Mouse (Mus musculus) heart, adult 2 months (tissue): ENCODE results near the gene Fahd1. TPM values are rescaled to one million over a fixed set of nuclear protein-coding genes. Genes with fewer than 3 reads are reported as not detected.

Experiments used
- DNase-seq, 2 experiments: peaks; one replicate each; pipeline ENCODE4 v3.0.0; 2021
- H3K27ac ChIP-seq: fragments of 200-600 bp; 2 replicates; pipeline ENCODE4 v1.8.1; 2022
- H3K27me3 ChIP-seq: fragments of 200-500 bp; 2 replicates; pipeline ENCODE4 v1.6.1; 2012; ENCODE audit warnings: mild to moderate bottlenecking, low read length, inconsistent platforms, mixed read lengths; ENCODE audit not compliant: control insufficient read depth, insufficient read depth
- H3K36me3 ChIP-seq: fragments of 200-500 bp; 2 replicates; pipeline ENCODE4 v1.6.1; 2012; ENCODE audit warnings: low read length, inconsistent platforms; ENCODE audit not compliant: control insufficient read depth, insufficient read depth
- H3K4me1 ChIP-seq: fragments of 200-500 bp; 2 replicates; pipeline ENCODE4 v1.6.1; 2011; ENCODE audit warnings: low read length; ENCODE audit not compliant: control insufficient read depth, insufficient read depth
- H3K4me3 ChIP-seq: fragments of 200-600 bp; 2 replicates; pipeline ENCODE4 v1.8.1; 2022
- H3K79me2 ChIP-seq: fragments of 200-500 bp; replicated peaks from 2 replicates; pipeline ENCODE4 v1.6.1; 2012; ENCODE audit warnings: mild to moderate bottlenecking, inconsistent platforms, low read length, moderate library complexity, mixed read lengths; ENCODE audit not compliant: control insufficient read depth, insufficient read depth
- H3K9ac ChIP-seq: fragments of 200-500 bp; 2 replicates; pipeline ENCODE4 v1.6.1; 2012; ENCODE audit warnings: low read depth, mild to moderate bottlenecking, control low read depth, inconsistent platforms, low read length, mixed read lengths
- CTCF ChIP-seq: fragments of 200-600 bp; IDR thresholded peaks from 2 replicates; pipeline ENCODE4 v1.8.1; 2022; ENCODE audit warnings: antibody characterized with exemption, mild to moderate bottlenecking, moderate library complexity
- EP300 ChIP-seq: fragments of 200-500 bp; IDR thresholded peaks from 2 replicates; pipeline ENCODE4 v1.6.1; 2011; ENCODE audit warnings: low read depth, low read length, control low read depth; ENCODE audit not compliant: insufficient read depth
- POLR2A ChIP-seq: fragments of 200-500 bp; IDR thresholded peaks from 2 replicates; pipeline ENCODE4 v1.6.1; 2011; ENCODE audit warnings: mild to moderate bottlenecking, low read depth, low read length, control low read depth; ENCODE audit not compliant: insufficient read depth
- WGBS: fragments of 180-500 bp; shearing (Covaris S2); methylation state at CpG from one replicate; pipeline ENCODE4 v1.1.7; 2018; 5-methylcytosine and 5-hydroxymethylcytosine counted together
- intact Hi-C: fragments of 180-260 bp; cut with DNase I; formaldehyde crosslinking; loops from one replicate; pipeline ENCODE4 v1.15.1; 2025
- polyA plus RNA-seq: library from polyadenylated mRNA; depleted of rRNA; stranded (reverse); fragments of >200 nt; gene quantifications from 2 replicates; pipeline ENCODE4 v1.2.3, GENCODE M21; 2012
- total RNA-seq, 2 experiments: library from RNA; stranded (reverse); gene quantifications; 2 replicates each; pipeline ENCODE4 v1.2.3; 2021

Gene Fahd1
- total and polyA plus RNA-seq, 3 experiments, result 42.7 to 81.5 (median 80.3) TPM

GRCm38 (mm10) chr17:24892785-24893184 is 42.6 kb upstream of the Fahd1 start:
- no peaks in the 10 kb centered on the region for H3K27me3 ChIP-seq
- H3K4me1 ChIP-seq, result peaks cover 5% of the 10 kb centered on the region; the same call in 1 of the 2 replicates
- no peak for DNase-seq
- no peaks in the 10 kb centered on the region for H3K79me2 ChIP-seq
- H3K36me3 ChIP-seq, result no peaks in the 10 kb centered on the region
- WGBS, result 84% methylated on average over 12 of the region's 12 CpGs
- no peak for TF ChIP-seq CTCF
- no peak for TF ChIP-seq POLR2A
- TF ChIP-seq EP300, result no peak
- no peak overlapping the region for H3K4me3 ChIP-seq
- H3K27ac ChIP-seq, result no peak overlapping the region
- H3K9ac ChIP-seq, result no peak overlapping the region
- intact Hi-C loops, result no loop called here

- TF ChIP-seq EP300 (no peak), CTCF (no peak), POLR2A (no peak)
- no peak overlapping the region for H3K4me3 ChIP-seq
- intact Hi-C loops, result no loop called here
- peaks cover 7% of the 10 kb centered on the region; the same call in 1 of the 2 replicates for H3K4me1 ChIP-seq
- WGBS, result 71% methylated on average over 13 of the region's 13 CpGs
- no peaks in the 10 kb centered on the region for H3K27me3 ChIP-seq
- H3K79me2 ChIP-seq, result no peaks in the 10 kb centered on the region
- no peak for DNase-seq
- H3K27ac ChIP-seq, result no peak overlapping the region
- H3K9ac ChIP-seq, result no peak overlapping the region
- no peaks in the 10 kb centered on the region for H3K36me3 ChIP-seq
These were observed 41.2 kb upstream of the Fahd1 start for GRCm38 (mm10) chr17:24891321-24891720.

GRCm38 (mm10) chr17:24890151-24891092 is 40.3 kb upstream of the Fahd1 start:
- H3K9ac ChIP-seq, result no peak overlapping the region
- intact Hi-C loops, result no loop called here
- WGBS, result 85% methylated on average over 19 of the region's 19 CpGs
- no peak overlapping the region for H3K27ac ChIP-seq
- H3K4me1 ChIP-seq, result peaks cover 9% of the 10 kb centered on the region
- no peaks in the 10 kb centered on the region for H3K27me3 ChIP-seq
- DNase-seq, result no peak
- no peak overlapping the region for H3K4me3 ChIP-seq
- H3K36me3 ChIP-seq, result no peaks in the 10 kb centered on the region
- TF ChIP-seq POLR2A (peak; percentile 44), EP300 (0 out of 2 replicates have a peak, but pooled peaks have one; percentile 6), CTCF (no peak)
- H3K79me2 ChIP-seq, result no peaks in the 10 kb centered on the region

- peaks cover 10% of the 10 kb centered on the region for H3K4me1 ChIP-seq
- intact Hi-C loops, result no loop called here
- no peak for DNase-seq
- 90% methylated on average over 3 of the region's 3 CpGs for WGBS
- no peak overlapping the region for H3K9ac ChIP-seq
- no peaks in the 10 kb centered on the region for H3K79me2 ChIP-seq
- no peaks in the 10 kb centered on the region for H3K27me3 ChIP-seq
- TF ChIP-seq POLR2A (peak; percentile 49), CTCF (no peak), EP300 (0 out of 2 replicates have a peak, but pooled peaks have one; percentile 27)
- H3K27ac ChIP-seq, result no peak overlapping the region
- H3K4me3 ChIP-seq, result no peak overlapping the region
- H3K36me3 ChIP-seq, result no peaks in the 10 kb centered on the region
These were observed 38.7 kb upstream of the Fahd1 start for GRCm38 (mm10) chr17:24888862-24889261.

GRCm38 (mm10) chr17:24887291-24888080 is 37.3 kb upstream of the Fahd1 start:
- Histone ChIP-seq H3K79me2 (no peaks in the 10 kb centered on the region), H3K9ac (peak overlapping the region; percentile 84), H3K4me3 (peak overlapping the region; percentile 95), H3K27ac (peak overlapping the region; percentile 93), H3K4me1 (peaks cover 10% of the 10 kb centered on the region), H3K36me3 (no peaks in the 10 kb centered on the region), H3K27me3 (no peaks in the 10 kb centered on the region)
- no peak for TF ChIP-seq POLR2A
- WGBS, result 45% methylated on average over 18 of the region's 18 CpGs
- DNase-seq, result peak; percentile 18 to 39
- intact Hi-C loops, result no loop called here

GRCm38 (mm10) chr17:24886932-24887271 is 36.7 kb upstream of the Fahd1 start:
- H3K79me2 ChIP-seq, result no peaks in the 10 kb centered on the region
- DNase-seq, result no peak
- TF ChIP-seq CTCF (no peak), POLR2A (0 out of 2 replicates have a peak, but pooled peaks have one; percentile 5)
- peak overlapping the region; percentile 84 for H3K9ac ChIP-seq
- peak overlapping the region; percentile 95 for H3K4me3 ChIP-seq
- intact Hi-C loops, result no loop called here
- peaks cover 11% of the 10 kb centered on the region for H3K4me1 ChIP-seq
- peak overlapping the region; percentile 93 for H3K27ac ChIP-seq
- under 1% methylated on average over 18 of the region's 18 CpGs for WGBS
- no peaks in the 10 kb centered on the region for H3K36me3 ChIP-seq
- no peaks in the 10 kb centered on the region for H3K27me3 ChIP-seq
